Mouse (Mus musculus): ENCODE measurements at regions not wholly inside any gene's neighbourhood (a gene's known extent, or its start where the extent isn't known, plus 50 kb on each side); places are given as distances from the start of the nearest gene placed in this dataset.
A peak's percentile ranks its signal among the peaks of the same experiment; 100 is the strongest.

DNA sequence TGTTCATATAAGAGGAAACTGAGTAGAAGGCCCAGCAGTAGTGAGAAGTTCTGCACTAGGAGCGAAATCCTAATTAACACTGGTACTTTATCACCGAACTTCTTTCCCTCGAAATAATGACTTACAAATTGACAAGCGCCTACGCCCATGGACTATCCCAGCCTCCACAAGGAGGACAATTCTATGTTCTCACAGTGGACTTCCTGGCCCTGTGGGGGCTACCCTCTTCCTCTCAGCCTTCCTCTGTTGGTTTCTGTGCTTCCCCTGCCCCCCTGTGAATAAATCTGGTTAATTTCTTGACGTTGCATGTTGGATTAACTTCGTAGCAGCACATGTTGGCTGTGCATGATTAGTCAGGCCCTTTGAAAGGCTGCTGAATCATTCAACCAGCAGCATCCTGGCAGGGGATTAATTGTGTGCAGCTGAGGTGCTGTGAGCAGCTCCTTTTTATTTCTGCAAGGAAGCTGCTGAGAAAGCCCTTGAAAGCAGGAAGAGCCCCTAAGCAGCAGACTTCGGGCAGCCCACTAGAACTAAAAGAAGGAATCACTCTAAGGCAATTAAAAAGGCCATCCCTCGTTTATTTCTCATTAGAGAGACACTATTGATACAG is 117.4 kb downstream of the Pmp22 start:
- no peak overlapping the region for H3K27ac ChIP-seq (ENCODE audit: insufficient read depth, low read depth, low read length, poor library complexity, severe bottlenecking)
- no peak overlapping the region for H3K9ac ChIP-seq (ENCODE audit: insufficient read depth, low read depth, low read length, poor library complexity, severe bottlenecking)
- in situ Hi-C loops (cut with MboI; ENCODE audit: low sequenced_read_pairs in 2 of 2, unreplicated experiment in 2 of 2), result no loop called here
- no peak for DNase-seq (ENCODE audit: low read depth, low spot score)
- peaks cover 0 to 5% of the 10 kb centered on the region in 2 experiments; a peak in 2 of 4 replicates for H3K4me1 ChIP-seq (ENCODE audit: control insufficient read depth in 2 of 2, insufficient read depth in 2 of 2, low read length in 2 of 2, poor library complexity in 1 of 2)
- no peaks in the 10 kb centered on the region for H3K9me3 ChIP-seq (ENCODE audit: control insufficient read depth, insufficient read depth, low read depth, low read length)
- no peaks in the 10 kb centered on the region for H3K36me3 ChIP-seq (ENCODE audit: control insufficient read depth, insufficient read depth, low read length, poor library complexity, severe bottlenecking)
- H3K4me3 ChIP-seq (ENCODE audit: insufficient read depth in 1 of 2, low read depth in 1 of 2, low read length in 2 of 2, poor library complexity in 1 of 2, severe bottlenecking in 1 of 2), result no peak overlapping the region
- TF ChIP-seq CHD2 (IDR thresholded peaks at IDR 0.05; ENCODE audit: low read depth, low read length), result no peak

DNA sequence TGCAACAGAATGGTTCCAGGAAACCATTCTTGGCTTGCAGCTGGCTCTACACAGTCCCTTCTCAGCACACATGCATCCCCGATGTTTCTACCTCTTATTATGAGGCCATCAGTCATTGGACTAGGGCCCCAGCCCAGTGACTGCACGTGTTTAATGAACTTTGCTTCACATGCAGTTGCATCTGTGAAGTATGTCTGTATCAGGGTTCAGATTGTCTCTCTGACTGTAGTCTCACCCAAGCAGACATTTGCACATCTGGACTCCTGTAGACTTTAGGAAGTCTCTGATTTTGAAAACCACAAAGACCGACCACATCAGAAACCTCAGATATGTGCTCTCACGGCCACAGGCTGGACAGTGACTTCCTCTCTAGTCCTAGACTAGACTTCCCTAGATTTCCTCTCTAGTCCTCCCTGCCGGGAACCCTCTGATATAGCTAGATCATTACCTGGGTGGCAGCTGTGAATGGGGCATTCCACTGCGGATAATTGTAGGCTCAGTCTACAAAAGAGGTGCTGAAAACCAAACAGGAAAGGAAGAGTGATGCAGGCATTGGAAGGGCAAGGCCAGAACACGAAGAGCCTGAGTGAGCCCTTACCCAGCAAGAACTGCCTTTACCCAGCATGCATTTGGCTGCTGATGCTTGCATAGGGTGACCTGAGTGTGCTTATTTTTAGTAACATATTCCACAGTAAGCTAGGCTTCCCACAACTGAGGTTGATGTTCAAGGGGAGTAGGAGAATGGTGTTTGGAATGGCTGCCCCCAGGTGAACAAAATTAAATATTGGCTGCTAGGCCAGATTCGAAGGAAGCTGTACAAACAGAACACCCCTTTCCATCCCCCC is 123.5 kb downstream of the Pmp22 start:
- Histone ChIP-seq H3K9me3 (ENCODE audit: control insufficient read depth, insufficient read depth, low read depth, low read length) (no peaks in the 10 kb centered on the region), H3K9ac (ENCODE audit: insufficient read depth, low read depth, low read length, poor library complexity, severe bottlenecking) (no peak overlapping the region), H3K27ac (ENCODE audit: insufficient read depth, low read depth, low read length, poor library complexity, severe bottlenecking) (no peak overlapping the region), H3K4me1 (ENCODE audit: control insufficient read depth in 2 of 2, insufficient read depth in 2 of 2, low read length in 2 of 2, poor library complexity in 1 of 2) (no peaks in the 10 kb centered on the region), H3K4me3 (ENCODE audit: insufficient read depth in 1 of 2, low read depth in 1 of 2, low read length in 2 of 2, poor library complexity in 1 of 2, severe bottlenecking in 1 of 2) (no peak overlapping the region), H3K36me3 (ENCODE audit: control insufficient read depth, insufficient read depth, low read length, poor library complexity, severe bottlenecking) (no peaks in the 10 kb centered on the region)
- in situ Hi-C loops (cut with MboI; ENCODE audit: low sequenced_read_pairs in 2 of 2, unreplicated experiment in 2 of 2), result no loop called here
- no peak for TF ChIP-seq ZNF384 (IDR thresholded peaks at IDR 0.05; ENCODE audit: low read depth, low read length)
- TF ChIP-seq ZC3H11A (IDR thresholded peaks at IDR 0.05; ENCODE audit: borderline replicate concordance, low read depth, low read length), result no peak
- no peak for TF ChIP-seq CHD2 (IDR thresholded peaks at IDR 0.05; ENCODE audit: low read depth, low read length)
- TF ChIP-seq HCFC1 (IDR thresholded peaks at IDR 0.05; ENCODE audit: borderline replicate concordance, insufficient read depth, low read length), result no peak
- TF ChIP-seq MAFK (IDR thresholded peaks at IDR 0.05; ENCODE audit: insufficient read depth, low read depth, low read length), result no peak
- DNase-seq (ENCODE audit: low read depth, low spot score), result no peak

DNA sequence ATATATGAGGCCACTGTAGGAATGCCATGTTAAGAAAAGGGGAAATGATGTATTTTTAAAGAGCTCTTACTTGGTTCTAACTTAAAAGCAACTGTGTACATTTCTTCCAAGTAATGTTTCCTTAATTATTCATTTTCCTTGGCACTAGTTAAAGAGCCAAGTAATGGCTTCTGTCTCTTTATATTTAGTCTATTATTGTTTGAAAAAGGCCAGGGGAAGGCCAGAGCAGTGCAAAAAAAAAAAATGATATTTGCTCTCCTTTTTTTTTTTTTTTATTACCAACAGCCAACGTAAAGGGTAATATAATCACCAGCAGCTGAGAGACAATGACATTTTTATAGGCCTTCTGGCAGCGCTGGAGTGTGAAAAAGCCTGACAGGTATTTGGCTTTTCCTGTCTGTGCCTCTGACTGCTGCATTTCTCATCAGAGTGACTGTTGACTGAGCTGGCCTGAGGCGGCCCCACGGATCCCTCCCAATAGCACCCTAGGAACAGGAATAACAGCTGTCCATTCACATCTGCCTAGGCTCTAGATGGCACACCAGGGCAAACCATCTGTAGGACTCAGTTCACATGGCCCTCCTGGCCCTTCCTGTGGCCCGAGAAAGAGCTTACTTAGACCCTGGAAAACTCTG is 124.3 kb downstream of the Pmp22 start:
- TF ChIP-seq CHD2 (IDR thresholded peaks at IDR 0.05; ENCODE audit: low read depth, low read length) (no peak), ZNF384 (IDR thresholded peaks at IDR 0.05; ENCODE audit: low read depth, low read length) (no peak), ZC3H11A (IDR thresholded peaks at IDR 0.05; ENCODE audit: borderline replicate concordance, low read depth, low read length) (no peak), MAFK (IDR thresholded peaks at IDR 0.05; ENCODE audit: insufficient read depth, low read depth, low read length) (no peak), HCFC1 (IDR thresholded peaks at IDR 0.05; ENCODE audit: borderline replicate concordance, insufficient read depth, low read length) (no peak)
- in situ Hi-C loops (cut with MboI; ENCODE audit: low sequenced_read_pairs in 2 of 2, unreplicated experiment in 2 of 2), result no loop called here
- Histone ChIP-seq H3K9ac (ENCODE audit: insufficient read depth, low read depth, low read length, poor library complexity, severe bottlenecking) (no peak overlapping the region), H3K9me3 (ENCODE audit: control insufficient read depth, insufficient read depth, low read depth, low read length) (no peaks in the 10 kb centered on the region), H3K4me1 (ENCODE audit: control insufficient read depth in 2 of 2, insufficient read depth in 2 of 2, low read length in 2 of 2, poor library complexity in 1 of 2) (no peaks in the 10 kb centered on the region), H3K4me3 (ENCODE audit: insufficient read depth in 1 of 2, low read depth in 1 of 2, low read length in 2 of 2, poor library complexity in 1 of 2, severe bottlenecking in 1 of 2) (no peak overlapping the region), H3K27ac (ENCODE audit: insufficient read depth, low read depth, low read length, poor library complexity, severe bottlenecking) (no peak overlapping the region), H3K36me3 (ENCODE audit: control insufficient read depth, insufficient read depth, low read length, poor library complexity, severe bottlenecking) (no peaks in the 10 kb centered on the region)
- no peak for DNase-seq (ENCODE audit: low read depth, low spot score)

DNA sequence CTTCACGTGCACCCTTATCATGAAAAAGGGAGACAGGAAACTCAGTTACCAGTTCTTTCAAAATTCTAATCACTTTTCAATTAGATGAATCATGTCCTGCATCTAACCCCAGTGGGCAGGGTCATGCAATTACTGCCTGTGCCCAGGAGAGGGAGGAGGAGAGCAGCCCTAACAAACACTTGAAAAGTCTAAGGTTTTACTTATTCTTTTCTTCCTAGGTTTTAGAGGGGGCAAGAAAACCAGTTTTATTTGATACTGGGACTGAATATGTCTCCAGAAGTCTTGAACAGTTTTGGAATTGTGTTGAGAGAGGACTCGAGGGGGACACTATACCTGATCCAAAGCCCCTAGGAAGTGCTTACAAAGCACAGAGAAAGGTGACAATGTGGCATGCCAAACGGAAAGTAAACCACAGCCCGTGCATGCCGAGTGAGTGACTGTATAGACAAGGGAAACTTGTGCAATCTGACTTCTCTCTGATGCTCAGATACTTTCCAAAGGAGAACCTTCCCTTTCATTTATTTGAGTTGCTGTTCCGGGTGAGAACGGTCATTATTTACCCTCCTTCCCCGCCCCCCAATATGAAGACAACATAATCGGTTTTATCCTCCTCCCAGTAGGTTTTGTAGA is 135.8 kb downstream of the Pmp22 start:
- peaks cover 7 to 17% of the 10 kb centered on the region in 2 experiments for H3K4me1 ChIP-seq (ENCODE audit: control insufficient read depth in 2 of 2, insufficient read depth in 2 of 2, low read length in 2 of 2, poor library complexity in 1 of 2)
- in situ Hi-C loops (cut with MboI; ENCODE audit: low sequenced_read_pairs in 2 of 2, unreplicated experiment in 2 of 2), result no loop called here
- H3K9me3 ChIP-seq (ENCODE audit: control insufficient read depth, insufficient read depth, low read depth, low read length), result no peaks in the 10 kb centered on the region
- H3K9ac ChIP-seq (ENCODE audit: insufficient read depth, low read depth, low read length, poor library complexity, severe bottlenecking), result no peak overlapping the region
- H3K27ac ChIP-seq (ENCODE audit: insufficient read depth, low read depth, low read length, poor library complexity, severe bottlenecking), result no peak overlapping the region
- peak; percentile 40 for DNase-seq (ENCODE audit: low read depth, low spot score)
- no peak overlapping the region for H3K4me3 ChIP-seq (ENCODE audit: insufficient read depth in 1 of 2, low read depth in 1 of 2, low read length in 2 of 2, poor library complexity in 1 of 2, severe bottlenecking in 1 of 2)
- TF ChIP-seq ZC3H11A (IDR thresholded peaks at IDR 0.05; ENCODE audit: borderline replicate concordance, low read depth, low read length) (peak; percentile 67; the same call in 1 of the 2 replicates), ZNF384 (IDR thresholded peaks at IDR 0.05; ENCODE audit: low read depth, low read length) (no peak)
- H3K36me3 ChIP-seq (ENCODE audit: control insufficient read depth, insufficient read depth, low read length, poor library complexity, severe bottlenecking), result no peaks in the 10 kb centered on the region

Data from ES-E14 (cell line).